Mouse (Mus musculus): ENCODE results near the gene Vax1. TPM values are rescaled to one million over a fixed set of nuclear protein-coding genes. Genes with fewer than 3 reads are reported as not detected.
A peak's percentile ranks its signal among the peaks of the same experiment; 100 is the strongest.

Gene Vax1
- polyA plus RNA-seq, 2 experiments, result 0.11 to 0.18 TPM

GRCm38 (mm10) chr19:59198161-59198560 is 28.3 kb upstream of the Vax1 start:
- Histone ChIP-seq H3K4me2 (replicated peaks; ENCODE audit: low read depth, low read length, severe bottlenecking) (no peak overlapping the region), H3K4me1 (ENCODE audit: control insufficient read depth, insufficient read depth, low read length) (peaks cover 7% of the 10 kb centered on the region), H3K36me3 (ENCODE audit: control insufficient read depth, insufficient read depth, low read length) (no peaks in the 10 kb centered on the region), H3K27ac (replicated peaks; ENCODE audit: low read depth, low read length) (no peak overlapping the region), H3K9ac (ENCODE audit: low read depth, low read length, severe bottlenecking) (no peak overlapping the region), H3K4me3 (replicated peaks; ENCODE audit: low read length) (no peak overlapping the region), H3K27me3 (ENCODE audit: control insufficient read depth, insufficient read depth, low read length) (peaks cover 44% of the 10 kb centered on the region), H3K9me3 (ENCODE audit: control insufficient read depth, low read length) (no peaks in the 10 kb centered on the region; the same call in 1 of the 2 replicates)
- DNase-seq (ENCODE audit: low spot score), result peak; percentile 32
- TF ChIP-seq POLR2A (IDR thresholded peaks at IDR 0.05; ENCODE audit: borderline replicate concordance, extremely low read depth, insufficient read depth, insufficient read length), result no peak
- 38% methylated on average over 7 of the region's 7 CpGs for WGBS
- ATAC-seq (ENCODE audit: low FRiP score, low read depth), result no peak

DNA sequence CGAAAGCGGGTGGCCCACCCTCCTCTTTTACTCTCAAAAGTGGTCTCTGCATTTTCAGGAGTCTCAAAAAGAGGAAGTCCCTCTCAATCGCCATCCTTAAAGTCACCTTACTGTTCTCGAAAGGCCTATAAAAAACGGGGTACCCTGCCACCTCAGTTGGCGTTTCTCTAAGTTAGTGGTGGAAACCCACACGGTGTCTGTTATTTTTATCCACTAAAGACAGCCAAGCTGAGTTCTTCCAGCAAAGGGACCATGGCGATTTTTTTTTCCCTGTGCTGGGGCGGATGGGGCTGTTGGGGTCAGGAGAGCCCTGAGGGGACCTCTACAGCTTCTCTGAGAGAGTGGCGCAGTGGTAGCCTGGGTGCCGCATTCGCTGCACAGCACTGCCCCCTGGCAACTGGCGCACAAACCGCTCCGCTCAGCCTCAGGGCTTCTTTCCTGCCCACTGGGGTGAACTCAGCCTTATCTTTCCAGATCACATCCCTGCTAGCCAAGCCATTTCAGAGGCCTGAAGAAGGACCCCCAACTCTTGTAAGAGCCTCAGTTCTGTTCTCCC is 26.3 kb upstream of the Vax1 start:
- Histone ChIP-seq H3K27me3 (ENCODE audit: control insufficient read depth, insufficient read depth, low read length) (peaks cover 64% of the 10 kb centered on the region), H3K9me3 (ENCODE audit: control insufficient read depth, low read length) (no peaks in the 10 kb centered on the region; the same call in 1 of the 2 replicates), H3K4me2 (replicated peaks; ENCODE audit: low read depth, low read length, severe bottlenecking) (no peak overlapping the region), H3K27ac (replicated peaks; ENCODE audit: low read depth, low read length) (no peak overlapping the region), H3K4me1 (ENCODE audit: control insufficient read depth, insufficient read depth, low read length) (peaks cover 7% of the 10 kb centered on the region), H3K36me3 (ENCODE audit: control insufficient read depth, insufficient read depth, low read length) (no peaks in the 10 kb centered on the region), H3K4me3 (replicated peaks; ENCODE audit: low read length) (no peak overlapping the region), H3K9ac (ENCODE audit: low read depth, low read length, severe bottlenecking) (no peak overlapping the region)
- no peak for TF ChIP-seq POLR2A (IDR thresholded peaks at IDR 0.05; ENCODE audit: borderline replicate concordance, extremely low read depth, insufficient read depth, insufficient read length)
- 3% methylated on average over 15 of the region's 15 CpGs for WGBS
- ATAC-seq (ENCODE audit: low FRiP score, low read depth) (peak; percentile 71), DNase-seq (ENCODE audit: low spot score) (peak; percentile 30)

GRCm38 (mm10) chr19:59195181-59195770 is 25.4 kb upstream of the Vax1 start:
- Histone ChIP-seq H3K4me1 (ENCODE audit: control insufficient read depth, insufficient read depth, low read length) (peaks cover 7% of the 10 kb centered on the region), H3K4me3 (replicated peaks; ENCODE audit: low read length) (no peak overlapping the region), H3K27me3 (ENCODE audit: control insufficient read depth, insufficient read depth, low read length) (peaks cover 73% of the 10 kb centered on the region), H3K4me2 (replicated peaks; ENCODE audit: low read depth, low read length, severe bottlenecking) (no peak overlapping the region), H3K9ac (ENCODE audit: low read depth, low read length, severe bottlenecking) (no peak overlapping the region), H3K36me3 (ENCODE audit: control insufficient read depth, insufficient read depth, low read length) (no peaks in the 10 kb centered on the region), H3K27ac (replicated peaks; ENCODE audit: low read depth, low read length) (no peak overlapping the region), H3K9me3 (ENCODE audit: control insufficient read depth, low read length) (no peaks in the 10 kb centered on the region; the same call in 1 of the 2 replicates)
- DNase-seq (ENCODE audit: low spot score) (no peak), ATAC-seq (ENCODE audit: low FRiP score, low read depth) (no peak)
- 5% methylated on average over 9 of the region's 9 CpGs for WGBS
- no peak for TF ChIP-seq POLR2A (IDR thresholded peaks at IDR 0.05; ENCODE audit: borderline replicate concordance, extremely low read depth, insufficient read depth, insufficient read length)

- peaks cover 7% of the 10 kb centered on the region for H3K4me1 ChIP-seq (ENCODE audit: control insufficient read depth, insufficient read depth, low read length)
- H3K27me3 ChIP-seq (ENCODE audit: control insufficient read depth, insufficient read depth, low read length), result peaks cover 77% of the 10 kb centered on the region
- TF ChIP-seq POLR2A (IDR thresholded peaks at IDR 0.05; ENCODE audit: borderline replicate concordance, extremely low read depth, insufficient read depth, insufficient read length), result no peak
- no peaks in the 10 kb centered on the region for H3K9me3 ChIP-seq (ENCODE audit: control insufficient read depth, low read length)
- no peak for ATAC-seq (ENCODE audit: low FRiP score, low read depth)
- WGBS, result under 1% methylated on average over 50 of the region's 50 CpGs
- no peak overlapping the region for H3K9ac ChIP-seq (ENCODE audit: low read depth, low read length, severe bottlenecking)
- H3K4me2 ChIP-seq (replicated peaks; ENCODE audit: low read depth, low read length, severe bottlenecking), result peak overlapping the region; percentile 40
- H3K36me3 ChIP-seq (ENCODE audit: control insufficient read depth, insufficient read depth, low read length), result no peaks in the 10 kb centered on the region
- no peak for DNase-seq (ENCODE audit: low spot score)
- H3K27ac ChIP-seq (replicated peaks; ENCODE audit: low read depth, low read length), result no peak overlapping the region
- H3K4me3 ChIP-seq (replicated peaks; ENCODE audit: low read length), result peak overlapping the region; percentile 14
Measured at GRCm38 (mm10) chr19:59193986-59194820, 24.3 kb upstream of the Vax1 start.

DNA sequence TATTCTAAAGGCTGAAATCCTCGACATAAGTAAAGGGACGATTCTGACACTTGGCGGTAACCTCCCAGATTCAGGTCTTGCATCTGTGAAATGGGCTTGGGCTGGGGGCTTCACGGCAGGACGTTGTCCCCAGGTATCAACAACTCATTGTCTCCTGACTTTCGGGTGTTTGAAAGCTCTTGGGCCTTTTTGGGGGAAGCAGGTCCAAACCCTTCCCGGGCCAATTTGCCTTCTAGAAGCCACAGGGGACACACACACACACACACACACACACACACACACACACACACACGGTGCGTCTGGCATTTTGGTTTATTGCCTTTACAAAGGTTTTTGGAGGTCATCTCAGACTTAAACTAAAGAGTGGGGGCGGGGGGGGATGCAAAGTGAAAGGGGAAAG is 23.6 kb upstream of the Vax1 start:
- Histone ChIP-seq H3K4me1 (ENCODE audit: control insufficient read depth, insufficient read depth, low read length) (peaks cover 7% of the 10 kb centered on the region), H3K4me3 (replicated peaks; ENCODE audit: low read length) (peak overlapping the region; percentile 14), H3K36me3 (ENCODE audit: control insufficient read depth, insufficient read depth, low read length) (no peaks in the 10 kb centered on the region), H3K27ac (replicated peaks; ENCODE audit: low read depth, low read length) (no peak overlapping the region), H3K27me3 (ENCODE audit: control insufficient read depth, insufficient read depth, low read length) (peaks cover 84% of the 10 kb centered on the region), H3K9me3 (ENCODE audit: control insufficient read depth, low read length) (no peaks in the 10 kb centered on the region), H3K4me2 (replicated peaks; ENCODE audit: low read depth, low read length, severe bottlenecking) (peak overlapping the region; percentile 40; the same call in 1 of the 2 replicates), H3K9ac (ENCODE audit: low read depth, low read length, severe bottlenecking) (no peak overlapping the region)
- TF ChIP-seq POLR2A (IDR thresholded peaks at IDR 0.05; ENCODE audit: borderline replicate concordance, extremely low read depth, insufficient read depth, insufficient read length), result no peak
- ATAC-seq (ENCODE audit: low FRiP score, low read depth), result no peak
- WGBS, result under 1% methylated on average over 10 of the region's 10 CpGs
- DNase-seq (ENCODE audit: low spot score), result no peak

Measured in limb, embryonic 14.5 days (tissue).